Mouse (Mus musculus): ENCODE data around the gene Mllt1. TPM values are rescaled to one million over a fixed set of nuclear protein-coding genes. Genes with fewer than 3 reads are reported as not detected.

The Mllt1 gene
- polyA plus RNA-seq, 1 experiment from 2014 or later: 91.4 TPM

DNA sequence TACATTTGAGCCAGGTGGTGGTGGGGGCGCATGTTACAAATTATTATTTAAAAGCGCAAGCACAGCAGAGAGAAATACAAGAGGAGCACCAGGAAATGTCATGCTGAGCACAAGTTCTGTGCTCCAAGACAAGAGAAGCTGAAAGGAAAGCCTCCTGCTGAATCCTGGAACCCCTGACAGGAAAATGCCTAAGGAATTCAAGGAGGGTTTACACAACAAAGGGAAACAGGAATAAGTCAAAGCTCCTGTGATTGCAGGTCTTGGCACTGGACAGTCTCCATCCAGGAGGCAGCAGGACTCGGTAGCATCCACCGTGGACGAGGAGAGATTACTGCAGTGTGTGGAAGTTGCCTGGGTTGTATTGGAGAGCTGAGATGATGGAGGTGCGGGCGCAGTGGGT lies 69.1 kb downstream of the Mllt1 start:
- Histone ChIP-seq H3K36me3 (ENCODE audit: control insufficient read depth, insufficient read depth, low read length) (no peaks in the 10 kb centered on the region), H3K4me1 (ENCODE audit: control insufficient read depth, insufficient read depth, low read length) (no peaks in the 10 kb centered on the region), H3K27ac (ENCODE audit: low read length) (no peak overlapping the region), H3K4me2 (ENCODE audit: low read length) (no peak overlapping the region), H3K4me3 (ENCODE audit: low read depth, low read length) (no peak overlapping the region), H3K9ac (ENCODE audit: low read depth, low read length) (no peak overlapping the region), H3K9me3 (replicated peaks; ENCODE audit: control insufficient read depth, low read length, poor library complexity, severe bottlenecking) (no peaks in the 10 kb centered on the region), H3K27me3 (ENCODE audit: control insufficient read depth, insufficient read depth, low read depth, low read length) (no peaks in the 10 kb centered on the region)
- ATAC-seq: no peak
- 76% methylated on average over 7 of the region's 7 CpGs for WGBS

DNA sequence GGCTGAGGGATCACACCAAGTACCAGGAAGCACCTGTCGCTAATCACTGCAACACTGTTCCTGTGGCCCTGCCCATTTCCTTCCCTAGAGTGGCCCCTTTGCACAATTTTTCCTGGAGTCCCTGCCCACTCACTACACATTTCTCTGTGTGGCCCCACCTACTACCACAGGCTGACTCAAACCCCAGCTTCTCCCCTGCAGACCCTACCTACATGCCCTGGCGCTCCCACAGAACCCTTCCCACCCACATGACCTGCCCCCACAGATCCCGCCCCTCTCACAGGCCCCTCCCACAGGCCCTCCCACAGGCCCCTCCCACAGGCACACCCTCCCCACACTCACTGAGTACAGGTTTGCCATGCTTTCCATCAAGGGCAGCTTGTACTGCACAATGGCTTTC lies 74.0 kb downstream of the Mllt1 start:
- Histone ChIP-seq H3K4me1 (ENCODE audit: control insufficient read depth, insufficient read depth, low read length) (no peaks in the 10 kb centered on the region), H3K27ac (ENCODE audit: low read length) (no peak overlapping the region), H3K9ac (ENCODE audit: low read depth, low read length) (no peak overlapping the region), H3K36me3 (ENCODE audit: control insufficient read depth, insufficient read depth, low read length) (no peaks in the 10 kb centered on the region), H3K27me3 (ENCODE audit: control insufficient read depth, insufficient read depth, low read depth, low read length) (no peaks in the 10 kb centered on the region), H3K4me3 (ENCODE audit: low read depth, low read length) (no peak overlapping the region), H3K4me2 (ENCODE audit: low read length) (no peak overlapping the region), H3K9me3 (replicated peaks; ENCODE audit: control insufficient read depth, low read length, poor library complexity, severe bottlenecking) (no peaks in the 10 kb centered on the region)
- ATAC-seq: no peak
- WGBS: 65% methylated on average over 3 of the region's 3 CpGs

DNA sequence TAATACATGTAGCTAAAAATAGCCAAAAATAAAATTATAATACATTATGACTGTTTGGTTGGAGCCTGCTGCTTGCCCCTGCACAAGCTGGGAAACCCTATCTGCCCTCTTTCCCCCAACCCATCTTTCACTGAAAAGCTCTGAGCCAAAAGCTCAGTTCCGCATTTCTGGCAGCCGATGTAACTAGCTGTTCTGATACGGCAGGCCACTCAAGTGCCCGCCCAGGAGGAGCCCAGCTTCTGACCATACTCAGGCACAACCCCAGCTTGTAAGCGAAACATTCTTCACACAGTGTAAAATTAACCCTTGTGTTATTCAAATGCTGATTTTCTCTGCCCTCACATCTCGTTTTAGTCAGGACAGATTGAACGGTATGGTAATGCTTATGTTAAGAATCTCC lies 76.3 kb downstream of the Mllt1 start:
- H3K9ac ChIP-seq (ENCODE audit: low read depth, low read length): no peak overlapping the region
- H3K4me1 ChIP-seq (ENCODE audit: control insufficient read depth, insufficient read depth, low read length): no peaks in the 10 kb centered on the region
- ATAC-seq: no peak
- H3K9me3 ChIP-seq (replicated peaks; ENCODE audit: control insufficient read depth, low read length, poor library complexity, severe bottlenecking): no peaks in the 10 kb centered on the region
- H3K4me2 ChIP-seq (ENCODE audit: low read length): no peak overlapping the region
- no peaks in the 10 kb centered on the region for H3K27me3 ChIP-seq (ENCODE audit: control insufficient read depth, insufficient read depth, low read depth, low read length)
- H3K4me3 ChIP-seq (ENCODE audit: low read depth, low read length): no peak overlapping the region
- WGBS: 49% methylated on average over 7 of the region's 7 CpGs
- no peaks in the 10 kb centered on the region for H3K36me3 ChIP-seq (ENCODE audit: control insufficient read depth, insufficient read depth, low read length)
- H3K27ac ChIP-seq (ENCODE audit: low read length): no peak overlapping the region

DNA sequence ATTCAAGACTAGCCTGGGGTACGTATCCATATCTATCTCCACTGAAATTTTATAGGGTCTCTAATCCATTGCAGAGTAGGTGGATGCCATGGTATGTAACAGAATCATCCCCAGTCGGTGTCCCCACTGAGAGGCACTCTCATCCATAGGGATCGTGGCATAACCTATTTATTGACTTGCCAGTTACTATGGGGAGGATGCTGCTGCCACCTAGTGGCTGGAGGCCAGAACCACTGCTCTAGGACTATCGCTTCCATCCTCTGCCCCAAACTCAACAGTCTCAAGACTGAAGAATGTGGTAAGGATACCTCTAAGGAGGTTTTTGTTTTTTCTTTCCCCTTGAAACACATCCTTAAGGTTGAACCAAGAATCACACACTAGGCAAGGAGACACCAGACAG lies 77.0 kb downstream of the Mllt1 start:
- Histone ChIP-seq H3K4me3 (ENCODE audit: low read depth, low read length) (no peak overlapping the region), H3K4me1 (ENCODE audit: control insufficient read depth, insufficient read depth, low read length) (no peaks in the 10 kb centered on the region), H3K36me3 (ENCODE audit: control insufficient read depth, insufficient read depth, low read length) (no peaks in the 10 kb centered on the region), H3K9ac (ENCODE audit: low read depth, low read length) (no peak overlapping the region), H3K9me3 (replicated peaks; ENCODE audit: control insufficient read depth, low read length, poor library complexity, severe bottlenecking) (no peaks in the 10 kb centered on the region), H3K27me3 (ENCODE audit: control insufficient read depth, insufficient read depth, low read depth, low read length) (no peaks in the 10 kb centered on the region), H3K4me2 (ENCODE audit: low read length) (no peak overlapping the region), H3K27ac (ENCODE audit: low read length) (no peak overlapping the region)
- no peak for ATAC-seq
- 54% methylated on average over 4 of the region's 4 CpGs for WGBS

DNA sequence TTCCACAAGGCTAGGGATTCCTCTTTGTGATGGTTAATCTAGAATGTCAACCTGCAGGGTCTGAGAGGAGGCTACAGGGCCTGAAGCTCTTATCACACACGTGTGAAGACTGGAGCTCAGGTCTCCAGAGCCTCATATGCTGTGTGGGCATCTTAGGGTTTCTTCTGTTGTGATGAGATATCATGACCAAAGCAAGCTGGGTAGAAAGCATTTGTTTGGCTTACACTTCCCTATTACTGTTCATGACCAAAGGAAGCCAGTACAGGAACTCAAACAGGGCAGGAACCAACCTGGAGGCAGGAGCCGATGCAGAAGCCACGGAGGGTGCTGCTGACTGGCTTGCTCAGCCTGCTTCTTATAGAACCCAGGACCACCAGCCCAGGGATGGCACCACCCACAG lies 79.8 kb downstream of the Mllt1 start:
- 78% methylated on average over 3 of the region's 3 CpGs for WGBS
- Histone ChIP-seq H3K4me1 (ENCODE audit: control insufficient read depth, insufficient read depth, low read length) (no peaks in the 10 kb centered on the region), H3K9ac (ENCODE audit: low read depth, low read length) (no peak overlapping the region), H3K27ac (ENCODE audit: low read length) (no peak overlapping the region), H3K27me3 (ENCODE audit: control insufficient read depth, insufficient read depth, low read depth, low read length) (no peaks in the 10 kb centered on the region), H3K9me3 (replicated peaks; ENCODE audit: control insufficient read depth, low read length, poor library complexity, severe bottlenecking) (no peaks in the 10 kb centered on the region), H3K4me2 (ENCODE audit: low read length) (no peak overlapping the region), H3K36me3 (ENCODE audit: control insufficient read depth, insufficient read depth, low read length) (no peaks in the 10 kb centered on the region), H3K4me3 (ENCODE audit: low read depth, low read length) (no peak overlapping the region)
- no peak for ATAC-seq

DNA sequence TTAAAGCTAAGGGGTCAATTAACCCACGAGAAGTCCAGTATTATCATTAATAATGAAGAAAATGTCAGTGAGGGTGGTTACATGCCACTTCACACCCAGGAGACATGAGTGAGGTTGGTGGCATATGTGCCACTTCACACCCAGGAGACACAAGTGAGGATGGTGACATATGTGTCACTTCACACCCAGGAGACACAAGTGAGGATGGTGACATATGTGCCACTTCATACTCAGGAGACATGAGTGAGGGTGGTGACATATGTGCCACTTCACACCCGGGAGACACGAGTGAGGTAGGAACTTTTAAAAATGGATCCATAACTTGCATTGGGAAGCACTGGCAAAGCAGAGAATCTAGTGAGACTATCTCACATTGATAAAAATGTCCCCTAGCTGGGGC lies 84.0 kb downstream of the Mllt1 start:
- Histone ChIP-seq H3K9me3 (replicated peaks; ENCODE audit: control insufficient read depth, low read length, poor library complexity, severe bottlenecking) (no peaks in the 10 kb centered on the region), H3K4me2 (ENCODE audit: low read length) (no peak overlapping the region), H3K9ac (ENCODE audit: low read depth, low read length) (no peak overlapping the region), H3K27me3 (ENCODE audit: control insufficient read depth, insufficient read depth, low read depth, low read length) (no peaks in the 10 kb centered on the region), H3K27ac (ENCODE audit: low read length) (no peak overlapping the region), H3K36me3 (ENCODE audit: control insufficient read depth, insufficient read depth, low read length) (no peaks in the 10 kb centered on the region), H3K4me1 (ENCODE audit: control insufficient read depth, insufficient read depth, low read length) (no peaks in the 10 kb centered on the region), H3K4me3 (ENCODE audit: low read depth, low read length) (no peak overlapping the region)
- 87% methylated on average over 3 of the region's 3 CpGs for WGBS
- ATAC-seq: no peak

DNA sequence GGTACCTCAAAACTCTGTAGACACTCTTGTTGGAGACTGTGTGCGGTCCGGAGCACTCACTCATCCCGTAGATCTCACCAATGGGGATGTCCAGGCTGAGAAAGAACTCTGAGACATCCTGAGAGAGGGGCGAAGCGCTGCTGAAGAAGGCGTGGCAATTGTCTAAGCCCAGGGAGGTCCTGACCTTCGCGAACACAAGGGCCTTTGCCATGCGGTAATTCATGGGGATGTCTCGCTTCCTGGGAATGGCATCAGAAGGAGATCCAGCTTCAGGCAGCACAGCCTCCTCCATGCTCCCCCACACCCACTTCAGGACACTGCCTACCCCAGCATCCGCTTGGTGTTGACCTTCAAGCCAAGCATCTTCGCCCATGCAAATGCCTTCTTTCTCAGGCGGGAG lies 85.5 kb downstream of the Mllt1 start:
- Histone ChIP-seq H3K9me3 (replicated peaks; ENCODE audit: control insufficient read depth, low read length, poor library complexity, severe bottlenecking) (no peaks in the 10 kb centered on the region), H3K36me3 (ENCODE audit: control insufficient read depth, insufficient read depth, low read length) (no peaks in the 10 kb centered on the region), H3K4me2 (ENCODE audit: low read length) (no peak overlapping the region), H3K27me3 (ENCODE audit: control insufficient read depth, insufficient read depth, low read depth, low read length) (no peaks in the 10 kb centered on the region), H3K27ac (ENCODE audit: low read length) (no peak overlapping the region), H3K4me3 (ENCODE audit: low read depth, low read length) (no peak overlapping the region), H3K4me1 (ENCODE audit: control insufficient read depth, insufficient read depth, low read length) (no peaks in the 10 kb centered on the region), H3K9ac (ENCODE audit: low read depth, low read length) (no peak overlapping the region)
- 84% methylated on average over 13 of the region's 13 CpGs for WGBS
- no peak for ATAC-seq

DNA sequence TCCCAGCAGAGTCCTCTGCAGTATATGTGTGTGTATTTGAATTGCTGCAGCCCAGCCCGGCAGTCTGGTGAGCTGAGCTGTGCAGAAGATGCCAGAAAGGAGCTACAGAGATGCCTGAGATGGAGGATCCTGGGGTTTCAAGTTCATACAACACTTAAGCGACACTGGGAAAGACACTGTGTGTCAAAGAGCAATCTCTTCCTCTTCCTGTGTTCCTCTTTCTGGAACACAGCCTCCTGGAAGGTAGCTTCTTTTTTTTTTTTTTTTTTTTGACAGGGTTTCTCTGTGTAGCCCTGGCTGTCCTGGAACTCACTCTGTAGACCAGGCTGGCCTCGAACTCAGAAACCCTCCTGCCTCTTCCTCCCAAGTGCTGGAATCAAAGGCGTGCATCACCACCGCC lies 86.4 kb downstream of the Mllt1 start:
- H3K4me2 ChIP-seq (ENCODE audit: low read length): no peak overlapping the region
- no peak overlapping the region for H3K27ac ChIP-seq (ENCODE audit: low read length)
- H3K9ac ChIP-seq (ENCODE audit: low read depth, low read length): no peak overlapping the region
- 88% methylated on average over 5 of the region's 5 CpGs for WGBS
- H3K4me3 ChIP-seq (ENCODE audit: low read depth, low read length): no peak overlapping the region
- ATAC-seq: no peak
- H3K36me3 ChIP-seq (ENCODE audit: control insufficient read depth, insufficient read depth, low read length): no peaks in the 10 kb centered on the region
- H3K27me3 ChIP-seq (ENCODE audit: control insufficient read depth, insufficient read depth, low read depth, low read length): no peaks in the 10 kb centered on the region
- no peaks in the 10 kb centered on the region for H3K9me3 ChIP-seq (replicated peaks; ENCODE audit: control insufficient read depth, low read length, poor library complexity, severe bottlenecking)
- H3K4me1 ChIP-seq (ENCODE audit: control insufficient read depth, insufficient read depth, low read length): no peaks in the 10 kb centered on the region

DNA sequence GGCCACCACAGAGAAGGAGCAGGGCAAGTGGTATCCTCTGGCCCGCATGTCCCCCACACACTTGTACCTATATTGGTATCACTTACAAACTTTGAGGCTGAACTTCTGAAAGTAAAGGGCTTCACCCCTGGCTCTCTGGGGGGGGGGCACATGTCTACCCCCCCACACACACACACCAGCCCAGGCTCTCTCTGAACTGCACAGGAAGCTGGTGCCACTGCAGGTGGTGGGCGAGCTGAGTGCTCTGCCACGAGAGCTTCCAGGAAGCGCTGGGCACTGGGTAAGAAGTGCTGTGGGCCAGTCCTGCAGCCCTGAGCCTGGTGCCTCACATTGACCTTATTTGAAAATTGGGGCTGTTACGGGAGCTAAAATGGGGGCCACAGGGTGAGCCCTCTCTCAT lies 91.5 kb downstream of the Mllt1 start:
- no peak overlapping the region for H3K4me3 ChIP-seq (ENCODE audit: low read depth, low read length)
- H3K4me2 ChIP-seq (ENCODE audit: low read length): no peak overlapping the region
- H3K27me3 ChIP-seq (ENCODE audit: control insufficient read depth, insufficient read depth, low read depth, low read length): no peaks in the 10 kb centered on the region
- no peaks in the 10 kb centered on the region for H3K36me3 ChIP-seq (ENCODE audit: control insufficient read depth, insufficient read depth, low read length)
- H3K9ac ChIP-seq (ENCODE audit: low read depth, low read length): no peak overlapping the region
- WGBS: 89% methylated on average over 5 of the region's 5 CpGs
- no peak for ATAC-seq
- H3K9me3 ChIP-seq (replicated peaks; ENCODE audit: control insufficient read depth, low read length, poor library complexity, severe bottlenecking): no peaks in the 10 kb centered on the region
- H3K4me1 ChIP-seq (ENCODE audit: control insufficient read depth, insufficient read depth, low read length): no peaks in the 10 kb centered on the region
- H3K27ac ChIP-seq (ENCODE audit: low read length): no peak overlapping the region
